Mouse (Mus musculus): ENCODE results near the gene Tnnt2.

Gene Tnnt2

DNA sequence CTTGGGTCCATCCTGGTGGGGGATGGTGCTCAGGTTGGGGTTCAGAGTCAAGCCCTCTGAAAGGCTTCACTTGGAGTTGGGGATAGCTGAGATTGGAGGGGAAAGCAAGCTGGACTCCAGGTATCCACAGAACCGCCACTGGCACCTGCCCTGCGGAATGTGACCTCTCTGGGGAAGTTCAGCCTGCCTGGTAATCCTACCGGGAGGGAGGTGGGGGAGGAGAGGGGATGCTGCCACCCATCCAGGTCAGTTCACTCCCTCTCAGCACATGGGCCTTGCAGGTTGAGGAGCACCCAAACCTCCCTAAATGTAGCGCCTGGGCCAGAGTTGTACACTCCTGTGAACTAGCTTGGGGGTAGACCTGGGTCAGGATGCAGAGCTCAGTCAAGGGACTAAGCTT is 19.9 kb downstream of the Tnnt2 start:
- no peak for DNase-seq

- DNase-seq, result no peak
Observed at GRCm38 (mm10) chr1:135857137-135857775, 21.1 kb downstream of the Tnnt2 start.

DNA sequence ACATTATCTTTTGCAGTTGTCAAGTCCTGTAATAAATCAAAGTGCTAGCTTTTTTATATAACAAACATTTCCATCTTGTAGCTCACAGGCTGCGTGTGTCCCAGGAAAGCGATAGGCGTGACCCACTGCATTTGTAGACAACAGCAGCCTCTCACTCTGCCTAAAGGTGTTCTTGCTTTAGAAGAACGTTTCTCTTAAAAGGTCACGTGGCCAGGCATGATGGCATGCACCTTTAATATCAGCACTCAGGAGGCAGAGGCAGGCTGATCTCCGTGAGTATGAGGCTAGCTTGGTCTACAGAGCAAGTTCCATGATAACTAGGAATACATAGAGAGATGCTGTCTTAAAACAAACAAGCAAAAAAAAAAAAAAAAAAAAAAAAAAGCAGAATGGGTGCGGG is 22.4 kb downstream of the Tnnt2 start:
- DNase-seq, result no peak

GRCm38 (mm10) chr1:135861091-135861490 is 24.9 kb downstream of the Tnnt2 start:
- DNase-seq, result no peak

DNA sequence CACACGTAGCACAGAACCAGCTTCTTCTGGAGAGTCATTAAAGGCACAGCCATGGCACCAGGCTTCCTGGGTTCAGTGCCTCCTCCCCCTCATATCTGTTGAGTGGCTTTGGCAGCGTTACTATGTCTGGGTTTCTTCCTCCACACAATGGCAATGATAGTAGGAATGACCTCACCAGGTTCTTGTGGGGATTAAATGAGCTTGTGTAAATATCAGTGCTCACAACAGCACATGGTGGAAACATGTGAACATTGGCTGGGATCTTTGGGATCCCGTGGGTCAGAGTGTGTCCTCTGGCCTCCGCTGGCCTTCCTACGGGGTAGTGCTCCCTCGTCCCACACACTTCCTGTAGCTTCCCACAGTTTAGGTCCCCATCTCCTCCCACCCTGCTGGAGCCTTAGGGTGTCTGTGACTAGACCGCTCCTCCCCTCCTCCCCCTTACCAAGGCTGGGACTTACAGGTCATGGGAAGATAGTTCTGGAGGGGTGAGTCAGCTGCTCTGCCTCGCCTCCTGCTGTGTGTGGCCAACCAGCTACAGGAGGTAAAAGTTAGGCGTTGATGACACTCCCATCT is 25.9 kb downstream of the Tnnt2 start:
- no peak for DNase-seq

GRCm38 (mm10) chr1:135862561-135862960 is 26.4 kb downstream of the Tnnt2 start:
- no peak for DNase-seq

- DNase-seq, result no peak
Observed at GRCm38 (mm10) chr1:135863786-135864335, 27.7 kb downstream of the Tnnt2 start.

- DNase-seq, result no peak
Observed at GRCm38 (mm10) chr1:135864830-135865229, 28.7 kb downstream of the Tnnt2 start.

DNA sequence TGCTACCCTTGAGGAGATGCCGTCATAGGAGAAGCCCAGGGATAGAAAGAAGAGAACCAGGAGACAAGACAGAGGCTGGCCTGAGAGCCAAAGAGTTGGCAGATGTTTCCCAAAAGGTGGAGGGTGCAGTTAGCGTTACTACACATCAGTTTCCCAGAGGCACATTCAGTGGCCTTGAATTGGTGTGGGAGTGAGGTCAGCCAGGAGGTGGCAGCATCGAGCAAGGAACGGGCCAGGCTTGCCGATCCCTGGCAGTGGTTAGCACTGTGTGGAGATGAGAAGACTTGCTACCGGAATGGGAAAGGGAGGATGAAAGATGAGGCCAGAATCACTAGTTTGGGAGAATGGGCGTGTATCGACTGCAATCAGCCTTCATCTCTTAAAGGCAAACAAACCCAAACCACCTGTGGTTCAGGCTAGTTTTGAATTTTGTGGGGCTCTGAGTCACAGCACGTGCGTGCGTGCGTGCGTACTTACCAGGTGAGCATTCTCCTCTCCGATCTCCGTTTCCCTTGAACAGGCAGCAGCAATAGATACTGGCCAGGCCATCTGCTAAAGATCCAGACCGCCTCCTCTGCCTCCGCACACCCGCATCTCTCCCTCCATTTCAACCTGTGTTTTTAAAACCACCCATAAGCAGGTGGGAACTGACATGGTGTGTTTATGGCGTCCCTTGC is 29.5 kb downstream of the Tnnt2 start:
- peak; percentile 86 for DNase-seq

- no peak for DNase-seq
Observed at GRCm38 (mm10) chr1:135868570-135868969, 32.4 kb downstream of the Tnnt2 start.

GRCm38 (mm10) chr1:135872991-135873390 is 36.8 kb downstream of the Tnnt2 start:
- no peak for DNase-seq

GRCm38 (mm10) chr1:135877248-135877647 is 41.1 kb downstream of the Tnnt2 start:
- DNase-seq, result no peak

DNA sequence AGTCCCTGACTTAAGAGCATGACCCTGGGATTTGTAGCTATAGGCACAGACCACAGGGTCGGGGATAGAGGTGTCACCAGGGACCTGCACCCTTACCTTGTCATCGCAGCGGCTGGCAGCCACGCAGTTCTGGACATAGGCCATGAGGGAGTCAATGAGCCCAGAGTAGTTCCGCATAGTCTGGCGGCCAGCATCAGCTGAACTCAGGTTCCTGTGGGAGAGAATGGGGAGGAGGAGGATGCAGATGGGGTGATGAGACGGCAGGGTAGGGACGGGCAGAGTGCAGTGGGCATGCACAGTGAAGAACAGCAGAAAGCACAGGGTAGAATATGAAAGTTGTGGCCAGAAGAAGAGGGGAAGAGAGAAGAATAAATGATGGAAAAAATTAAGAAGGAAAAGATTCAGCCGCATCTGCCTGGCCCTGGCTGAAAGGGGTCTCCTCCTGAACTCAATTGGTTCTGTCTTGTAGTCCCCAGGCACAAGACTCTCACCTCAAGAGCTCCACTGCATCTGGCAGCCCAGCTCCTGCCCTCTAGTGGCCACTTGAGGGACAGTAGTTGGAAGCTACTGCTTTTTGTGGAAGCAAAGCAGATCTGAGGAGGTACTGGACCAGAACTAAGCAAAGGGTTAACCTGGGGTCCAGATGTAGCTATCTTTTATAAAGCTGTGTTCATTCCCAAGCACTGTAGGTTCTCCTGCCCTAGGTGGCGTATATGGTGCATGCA is 46.4 kb downstream of the Tnnt2 start:
- DNase-seq, result peak; percentile 45 to 55

GRCm38 (mm10) chr1:135889461-135890185 is 53.5 kb downstream of the Tnnt2 start:
- no peak for DNase-seq

DNA sequence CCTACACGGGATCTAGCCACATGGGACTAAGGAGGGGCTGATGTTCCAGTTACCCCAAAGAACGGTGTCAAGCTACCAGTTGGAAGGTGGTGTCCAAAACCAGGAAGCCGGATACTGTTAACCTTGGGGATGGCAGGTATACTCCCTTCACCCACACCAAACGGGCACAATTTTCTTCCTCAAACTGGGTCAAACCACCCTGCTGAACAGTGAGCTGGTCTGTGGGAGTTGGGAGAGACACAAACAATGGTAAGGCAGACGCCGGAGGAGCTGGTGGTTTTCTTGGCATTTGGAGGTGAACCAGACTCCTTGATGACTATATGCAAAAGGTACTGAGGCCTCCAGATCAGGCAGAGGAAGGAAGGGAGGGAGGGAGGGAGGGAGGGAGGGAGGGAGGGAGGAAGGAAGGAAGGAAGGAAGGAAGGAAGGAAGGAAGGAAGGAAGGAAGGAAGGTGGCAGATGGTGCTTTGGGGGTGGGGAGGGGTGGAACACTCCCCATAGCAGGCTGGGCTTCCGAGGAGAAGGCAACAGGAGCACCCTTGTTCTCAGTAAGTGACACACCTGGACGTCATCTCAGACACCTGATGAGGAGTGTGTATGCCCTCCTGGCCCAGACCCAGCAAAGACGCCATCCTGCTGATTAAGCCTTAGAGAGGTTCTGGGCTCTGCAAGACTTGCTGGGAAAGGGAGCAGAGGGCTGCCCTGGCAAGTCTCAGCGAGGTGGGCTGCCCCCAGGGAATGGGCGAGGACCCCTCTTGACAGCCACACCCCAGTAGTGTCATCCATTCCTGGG is 55.5 kb downstream of the Tnnt2 start:
- DNase-seq, result no peak

DNA sequence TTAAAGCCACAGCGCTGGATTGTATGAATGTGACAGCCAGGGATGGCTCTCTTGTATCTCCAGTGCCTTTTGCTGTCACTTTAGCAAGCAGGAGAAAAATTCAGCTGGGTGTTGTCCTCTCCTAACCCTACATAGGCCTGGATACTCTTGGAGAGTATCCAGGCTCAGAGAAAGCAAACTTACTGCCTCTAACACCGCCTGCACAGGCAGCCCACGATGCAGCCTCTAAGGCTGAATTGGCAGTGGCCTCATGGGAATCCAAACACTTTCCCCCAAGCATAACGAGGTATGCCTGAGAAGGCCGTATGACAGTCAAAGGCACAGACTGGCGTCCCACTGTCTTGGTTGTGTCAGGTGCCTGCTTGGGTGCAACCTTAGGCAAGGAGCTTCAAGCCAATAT is 56.1 kb downstream of the Tnnt2 start:
- no peak for DNase-seq

DNA sequence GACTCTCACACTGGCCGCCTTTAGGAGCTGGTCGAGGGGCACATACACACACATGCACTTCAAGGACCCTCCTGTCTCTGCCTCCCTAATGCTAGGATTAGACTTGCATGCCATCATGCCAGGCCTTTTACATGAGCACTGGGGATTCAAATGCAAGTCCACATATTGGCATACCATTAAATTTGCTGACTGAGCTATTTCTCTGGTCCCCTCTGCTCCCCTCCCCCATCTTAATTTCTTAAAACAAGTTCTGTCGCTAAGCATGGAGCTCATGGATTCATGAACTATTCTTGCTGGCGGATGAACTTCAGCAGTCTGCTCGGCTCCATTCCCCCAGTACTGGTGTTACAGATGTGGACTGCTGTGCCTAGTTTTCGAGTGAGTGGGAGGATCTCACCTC is 56.6 kb downstream of the Tnnt2 start:
- DNase-seq, result no peak

DNA sequence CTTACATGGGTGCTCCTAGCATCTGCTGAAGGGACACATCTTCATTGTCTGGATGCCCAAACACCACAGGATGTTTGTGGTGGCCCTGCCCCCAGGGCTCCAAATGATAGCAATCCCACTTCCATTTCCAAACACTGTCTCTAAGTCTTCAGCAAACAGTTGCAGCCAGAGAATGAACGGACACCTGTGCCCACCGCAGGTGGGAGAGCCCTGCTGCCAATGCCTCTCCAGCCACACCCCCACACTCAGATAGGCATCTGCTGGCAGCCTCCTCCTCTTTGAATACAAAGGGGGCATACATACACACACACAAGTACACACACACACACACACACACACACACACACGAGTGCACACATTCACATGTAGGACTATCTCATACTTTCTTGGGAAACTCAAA is 57.2 kb downstream of the Tnnt2 start:
- DNase-seq, result peak; percentile 41 to 48

- no peak for DNase-seq
Observed at GRCm38 (mm10) chr1:135895367-135895766, 59.2 kb downstream of the Tnnt2 start.

- no peak for DNase-seq
Observed at GRCm38 (mm10) chr1:135899295-135899694, 63.1 kb downstream of the Tnnt2 start.

GRCm38 (mm10) chr1:135899991-135900515 is 63.9 kb downstream of the Tnnt2 start:
- DNase-seq, result no peak
